29 mouse cellular contexts compared by ENCODE assay signal in genomic region chr3:132121344-132121743, GRCm38 (mm10). TPM values are rescaled to one million over a fixed set of nuclear protein-coding genes. Genes with fewer than 3 reads are reported as not detected.
DNase-seq lines count a peak whose midpoint lies in the region; ATAC-seq and TF ChIP-seq lines count a peak whose summit lies in the region.
"Had no signal": no experiment of that assay in that cellular context is flagged by ENCODE, and none has a peak within 500 bp of the region (broad histone marks: within the 10 kb centered on the region; RNA-seq: fewer than 3 reads in every experiment).

No protein-coding gene starts in this region.

- 39% methylated on average over 5 of the region's 5 CpGs for WGBS in kidney, embryonic 14.5 days
- WGBS in kidney, postnatal 0 days, result 31% methylated on average over 5 of the region's 5 CpGs
- WGBS in hindbrain, postnatal 0 days, result 63% methylated on average over 5 of the region's 5 CpGs

- no peak overlapping the region for H3K27ac ChIP-seq in kidney, embryonic 14.5 days (ENCODE audit: low read depth, low read length)
- no peak overlapping the region for H3K27ac ChIP-seq in kidney, postnatal 0 days
- no peak overlapping the region for H3K27ac ChIP-seq in hindbrain, postnatal 0 days
- H3K27ac ChIP-seq: embryonic facial prominence, embryonic 15.5 days; forebrain, embryonic 12.5 days; forebrain, embryonic 15.5 days; heart, adult 2 months; heart, embryonic 10.5 days; heart, embryonic 13.5 days; hindbrain, embryonic 12.5 days; hindbrain, embryonic 15.5 days had no signal

- H3K9ac ChIP-seq in kidney, embryonic 14.5 days (ENCODE audit: low read depth, low read length), result no peak overlapping the region
- no peak overlapping the region for H3K9ac ChIP-seq in kidney, postnatal 0 days (ENCODE audit: low read depth, low read length)
- H3K9ac ChIP-seq in hindbrain, postnatal 0 days (replicated peaks; ENCODE audit: low read length), result no peak overlapping the region
- H3K9ac ChIP-seq: embryonic facial prominence, embryonic 15.5 days; forebrain, embryonic 12.5 days; forebrain, embryonic 15.5 days; heart, embryonic 13.5 days; hindbrain, embryonic 12.5 days; hindbrain, embryonic 15.5 days had no signal

- no peak for TF ChIP-seq CTCF in kidney, postnatal 0 days (IDR thresholded peaks at IDR 0.05; ENCODE audit: low read depth)
- no peak for TF ChIP-seq CTCF in hindbrain, postnatal 0 days (IDR thresholded peaks at IDR 0.05; ENCODE audit: low read depth)

- no peak overlapping the region for H3K4me3 ChIP-seq in kidney, embryonic 14.5 days (ENCODE audit: low read length)
- H3K4me3 ChIP-seq in kidney, postnatal 0 days (replicated peaks; ENCODE audit: low read depth, low read length), result no peak overlapping the region
- no peak overlapping the region for H3K4me3 ChIP-seq in hindbrain, postnatal 0 days (ENCODE audit: low read length)
- H3K4me3 ChIP-seq: embryonic facial prominence, embryonic 15.5 days; erythroblast, embryonic 14.5 days; forebrain, embryonic 12.5 days; forebrain, embryonic 15.5 days; heart, adult 2 months; heart, embryonic 10.5 days; heart, embryonic 13.5 days; hindbrain, embryonic 12.5 days; hindbrain, embryonic 15.5 days had no signal

- no peaks in the 10 kb centered on the region for H3K36me3 ChIP-seq in kidney, embryonic 14.5 days (ENCODE audit: control insufficient read depth, insufficient read depth, low read length)
- no peaks in the 10 kb centered on the region for H3K36me3 ChIP-seq in kidney, postnatal 0 days (ENCODE audit: insufficient read depth, low read length)
- no peaks in the 10 kb centered on the region for H3K36me3 ChIP-seq in hindbrain, postnatal 0 days (ENCODE audit: insufficient read depth, low read length)
- H3K36me3 ChIP-seq: embryonic facial prominence, embryonic 15.5 days; forebrain, embryonic 12.5 days; forebrain, embryonic 15.5 days; heart, embryonic 10.5 days; heart, embryonic 13.5 days; hindbrain, embryonic 12.5 days; hindbrain, embryonic 15.5 days had no signal

- H3K4me2 ChIP-seq in kidney, embryonic 14.5 days (replicated peaks; ENCODE audit: low read depth, low read length), result no peak overlapping the region
- no peak overlapping the region; the same call in 1 of the 2 replicates for H3K4me2 ChIP-seq in kidney, postnatal 0 days (ENCODE audit: low read length)
- no peak overlapping the region for H3K4me2 ChIP-seq in hindbrain, postnatal 0 days (ENCODE audit: low read depth, low read length)
- H3K4me2 ChIP-seq: embryonic facial prominence, embryonic 15.5 days; forebrain, embryonic 12.5 days; forebrain, embryonic 15.5 days; heart, embryonic 13.5 days; hindbrain, embryonic 12.5 days; hindbrain, embryonic 15.5 days had no signal

- H3K27me3 ChIP-seq in kidney, embryonic 14.5 days (ENCODE audit: control insufficient read depth, insufficient read depth, low read length), result no peaks in the 10 kb centered on the region
- H3K27me3 ChIP-seq in kidney, postnatal 0 days (ENCODE audit: insufficient read depth, low read length), result no peaks in the 10 kb centered on the region
- no peaks in the 10 kb centered on the region for H3K27me3 ChIP-seq in hindbrain, postnatal 0 days (ENCODE audit: insufficient read depth, low read length)
- H3K27me3 ChIP-seq: embryonic facial prominence, embryonic 15.5 days; forebrain, embryonic 12.5 days; forebrain, embryonic 15.5 days; heart, embryonic 13.5 days; hindbrain, embryonic 12.5 days; hindbrain, embryonic 15.5 days had no signal

- peak; percentile 48 for DNase-seq in heart, adult 11 months
- DNase-seq in heart, postnatal 36 days, result no peak
- no peak for DNase-seq in kidney, adult 11 months
- peak; percentile 62 for DNase-seq in kidney, postnatal 0 days (ENCODE audit: low spot score)
- DNase-seq in kidney, postnatal 4 days, result no peak
- no peak for DNase-seq in hindbrain, postnatal 0 days (ENCODE audit: low spot score)
- DNase-seq: adrenal gland, adult 2 months; adrenal gland, postnatal 14 days; B cell, adult 2 months; cerebellum, adult 11 months; cerebellum, adult 2 months; cerebellum, adult 9-11 months; cerebellum, postnatal 25 days; embryo, embryonic 11 days; gastrocnemius, postnatal 25 days; heart, adult 2 months; heart, postnatal 14 days had no signal

- H3K9me3 ChIP-seq in kidney, embryonic 14.5 days (ENCODE audit: control insufficient read depth, low read length), result no peaks in the 10 kb centered on the region
- no peaks in the 10 kb centered on the region for H3K9me3 ChIP-seq in kidney, postnatal 0 days (replicated peaks; ENCODE audit: low read length)
- H3K9me3 ChIP-seq in hindbrain, postnatal 0 days (ENCODE audit: low read length), result no peaks in the 10 kb centered on the region
- H3K9me3 ChIP-seq: embryonic facial prominence, embryonic 15.5 days; forebrain, embryonic 12.5 days; forebrain, embryonic 15.5 days; heart, embryonic 10.5 days; heart, embryonic 13.5 days; hindbrain, embryonic 12.5 days; hindbrain, embryonic 15.5 days had no signal

- H3K4me1 ChIP-seq in kidney, embryonic 14.5 days (ENCODE audit: control insufficient read depth, insufficient read depth, low read length), result no peaks in the 10 kb centered on the region
- no peaks in the 10 kb centered on the region for H3K4me1 ChIP-seq in kidney, postnatal 0 days (replicated peaks; ENCODE audit: insufficient read depth, low read length)
- H3K4me1 ChIP-seq in hindbrain, postnatal 0 days (ENCODE audit: insufficient read depth, low read length), result no peaks in the 10 kb centered on the region
- H3K4me1 ChIP-seq: embryonic facial prominence, embryonic 15.5 days; forebrain, embryonic 12.5 days; forebrain, embryonic 15.5 days; heart, embryonic 10.5 days; heart, embryonic 13.5 days; hindbrain, embryonic 12.5 days; hindbrain, embryonic 15.5 days had no signal

- peak; percentile 81; the same call in 1 of the 2 replicates for ATAC-seq in kidney, embryonic 14.5 days (ENCODE audit: low FRiP score, low TSS enrichment)
- no peak for ATAC-seq in kidney, postnatal 0 days (replicated peaks; ENCODE audit: low FRiP score, low read depth)
- ATAC-seq in hindbrain, postnatal 0 days, result no peak
- ATAC-seq: forebrain, embryonic 15.5 days had no signal

- intact Hi-C loops in heart, postnatal 36 days (cut with DNase I), result no loop called here

RNA-seq across cellular contexts. Expression of gene Dkk2, which starts 36.3 kb away (rescaled TPM):
- under 1 TPM; 0.11 to 0.14 TPM for total RNA-seq in heart, postnatal 36 days (2021)
- 6.7 and 9.6 TPM in 2 replicates for polyA plus RNA-seq in kidney, embryonic 14.5 days (2014; fragmentation: Nextera tagmentation; extraction: Ambion mirVana)
- polyA plus RNA-seq in kidney, postnatal 0 days (2015; fragmentation: Nextera tagmentation; extraction: Ambion mirVana), result 7.7 and 8.3 TPM in 2 replicates
- total RNA-seq in hindbrain, postnatal 0 days (2014; rRNA removed), result 1.0 and 1.7 TPM in 2 replicates
- polyA plus RNA-seq in hindbrain, postnatal 0 days (2015; fragmentation: Nextera tagmentation; extraction: Ambion mirVana), result 1.2 TPM in 2 replicates
- total RNA-seq: common myeloid progenitor, adult 5-6 weeks; hematopoietic stem cell, adult 5-6 weeks; MEL had no signal
- polyA plus RNA-seq: erythroblast, embryonic 14.5 days had no signal

Comparison
In these comparisons a context has a peak if more than half of its experiments do, and no peak if none do; other contexts are left out.
1. DNase-seq: peak in heart, adult 11 months (single experiment) and kidney, postnatal 0 days (single experiment); none in heart, postnatal 36 days (0 of 2), kidney, adult 11 months (single experiment), kidney, postnatal 4 days (0 of 2) and hindbrain, postnatal 0 days (single experiment).